Mouse (Mus musculus): ENCODE results near the gene Osgep. TPM values are rescaled to one million over a fixed set of nuclear protein-coding genes. Genes with fewer than 3 reads are reported as not detected.

Gene Osgep
- polyA plus RNA-seq, 1 experiment from 2014 or later, result 171 TPM

Other genes with a start within 250 kb of the Osgep start
- not detected in 2 replicates for gene Olfr747, start 231.7 kb downstream of the Osgep start, polyA plus RNA-seq (2016; fragmentation: Nextera tagmentation; extraction: Ambion mirVana)
- gene Olfr748, start 217.5 kb downstream of the Osgep start, polyA plus RNA-seq (2016; fragmentation: Nextera tagmentation; extraction: Ambion mirVana), result not detected in 2 replicates
- not detected in 2 replicates for gene Olfr749, start 179.8 kb downstream of the Osgep start, polyA plus RNA-seq (2016; fragmentation: Nextera tagmentation; extraction: Ambion mirVana)
- 91.3 and 101 TPM in 2 replicates for gene Ttc5, start 139.4 kb downstream of the Osgep start, polyA plus RNA-seq (2016; fragmentation: Nextera tagmentation; extraction: Ambion mirVana)
- gene Ccnb1ip1, start 117.2 kb downstream of the Osgep start, polyA plus RNA-seq (2016; fragmentation: Nextera tagmentation; extraction: Ambion mirVana), result not detected in 2 replicates
- 60.3 and 64.2 TPM in 2 replicates for gene Parp2, start 117.1 kb downstream of the Osgep start, polyA plus RNA-seq (2016; fragmentation: Nextera tagmentation; extraction: Ambion mirVana)
- gene Tep1, start 54.3 kb downstream of the Osgep start, polyA plus RNA-seq (2016; fragmentation: Nextera tagmentation; extraction: Ambion mirVana), result 5.5 and 7.4 TPM in 2 replicates
- 0.11 TPM in 1 of 2 replicates, not detected in the other for gene Klhl33, start 27.4 kb downstream of the Osgep start, polyA plus RNA-seq (2016; fragmentation: Nextera tagmentation; extraction: Ambion mirVana)
- gene Apex1, start 75 bp upstream of the Osgep start, polyA plus RNA-seq (2016; fragmentation: Nextera tagmentation; extraction: Ambion mirVana), result 350 and 374 TPM in 2 replicates
- 58.7 and 59.1 TPM in 2 replicates for gene Pip4p1, start 6.0 kb upstream of the Osgep start, polyA plus RNA-seq (2016; fragmentation: Nextera tagmentation; extraction: Ambion mirVana)
- gene Pnp, start 6.2 kb upstream of the Osgep start, polyA plus RNA-seq (2016; fragmentation: Nextera tagmentation; extraction: Ambion mirVana), result 61.5 and 67.2 TPM in 2 replicates
- not detected in 2 replicates for gene Gm49342, start 19.6 kb upstream of the Osgep start, polyA plus RNA-seq (2016; fragmentation: Nextera tagmentation; extraction: Ambion mirVana)
- 0.74 and 0.78 TPM in 2 replicates for gene Pnp2, start 31.1 kb upstream of the Osgep start, polyA plus RNA-seq (2016; fragmentation: Nextera tagmentation; extraction: Ambion mirVana)
- gene Rnase10, start 82.9 kb upstream of the Osgep start, polyA plus RNA-seq (2016; fragmentation: Nextera tagmentation; extraction: Ambion mirVana), result not detected in 2 replicates
- not detected in 2 replicates for gene Rnase9, start 117.0 kb upstream of the Osgep start, polyA plus RNA-seq (2016; fragmentation: Nextera tagmentation; extraction: Ambion mirVana)
- not detected in 2 replicates for gene Rnase11, start 125.3 kb upstream of the Osgep start, polyA plus RNA-seq (2016; fragmentation: Nextera tagmentation; extraction: Ambion mirVana)
- gene Rnase12, start 132.8 kb upstream of the Osgep start, polyA plus RNA-seq (2016; fragmentation: Nextera tagmentation; extraction: Ambion mirVana), result 0.44 TPM in 1 of 2 replicates, not detected in the other
- not detected in 2 replicates for gene Olfr750, start 149.5 kb upstream of the Osgep start, polyA plus RNA-seq (2016; fragmentation: Nextera tagmentation; extraction: Ambion mirVana)
- 14.1 and 15.8 TPM in 2 replicates for gene Rnase4, start 166.2 kb upstream of the Osgep start, polyA plus RNA-seq (2016; fragmentation: Nextera tagmentation; extraction: Ambion mirVana)
- 3.1 and 3.7 TPM in 2 replicates for gene Ang, start 166.3 kb upstream of the Osgep start, polyA plus RNA-seq (2016; fragmentation: Nextera tagmentation; extraction: Ambion mirVana)
- not detected in 2 replicates for gene Eddm3b, start 189.5 kb upstream of the Osgep start, polyA plus RNA-seq (2016; fragmentation: Nextera tagmentation; extraction: Ambion mirVana)
- 0.33 and 0.51 TPM in 2 replicates for gene Rnase6, start 199.0 kb upstream of the Osgep start, polyA plus RNA-seq (2016; fragmentation: Nextera tagmentation; extraction: Ambion mirVana)
- not detected in 2 replicates for gene Rnase1, start 221.9 kb upstream of the Osgep start, polyA plus RNA-seq (2016; fragmentation: Nextera tagmentation; extraction: Ambion mirVana)
- not detected in 2 replicates for gene Rnase2b, start 237.4 kb upstream of the Osgep start, polyA plus RNA-seq (2016; fragmentation: Nextera tagmentation; extraction: Ambion mirVana)